Mouse (Mus musculus) bone marrow, adult 2 months (tissue): ENCODE results near the gene Gla.

Experiments used
- CTCF ChIP-seq: fragments of 200-500 bp; IDR thresholded peaks from 2 replicates; pipeline ENCODE4 v1.5.1; 2011; ENCODE audit warnings: low read length, control low read depth; ENCODE audit not compliant: control insufficient read depth, insufficient read depth
- POLR2A ChIP-seq: fragments of 200-500 bp; IDR thresholded peaks from 2 replicates; pipeline ENCODE4 v1.6.1; 2011; ENCODE audit warnings: low read depth, mild to moderate bottlenecking, control low read depth, low read length, borderline replicate concordance; ENCODE audit not compliant: control insufficient read depth

DNA sequence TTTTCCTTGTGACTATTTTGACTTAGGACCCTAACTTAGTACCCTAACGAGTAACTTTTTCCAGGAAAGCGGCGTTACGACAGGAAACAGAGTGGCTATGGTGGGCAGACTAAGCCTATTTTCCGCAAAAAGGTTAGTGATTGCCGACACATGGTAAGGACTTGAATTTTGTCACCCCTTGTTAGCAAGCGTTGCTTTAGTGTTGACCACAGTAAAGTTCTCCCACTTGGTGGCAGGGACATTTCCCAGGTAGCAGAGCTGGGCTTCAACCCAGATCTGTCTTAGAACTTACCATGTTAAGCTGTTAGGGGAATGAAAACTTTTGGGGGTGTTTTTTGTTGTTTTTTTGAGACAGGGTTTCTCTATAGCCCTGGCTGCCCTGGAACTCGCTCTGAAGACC, 14.5 kb downstream of the Gla start:
- TF ChIP-seq CTCF = no peak
- TF ChIP-seq POLR2A = no peak
